Comparison of ENCODE assay signal across 18 mouse cellular contexts in genomic region chr2:125208894-125209596, GRCm38 (mm10). TPM values are rescaled to one million over a fixed set of nuclear protein-coding genes. Genes with fewer than 3 reads are reported as not detected.
DNase-seq lines count a peak whose midpoint lies in the region; ATAC-seq lines count a peak whose summit lies in the region.
"Had no signal": no experiment of that assay in that cellular context is flagged by ENCODE, and none has a peak within 500 bp of the region (broad histone marks: within the 10 kb centered on the region; RNA-seq: fewer than 3 reads in every experiment).

No protein-coding gene starts in this region.

- 0 out of 2 replicates have a peak, but pooled peaks cover 5% of the 10 kb centered on the region for H3K4me1 ChIP-seq in forebrain, embryonic 16.5 days (replicated peaks; ENCODE audit: control insufficient read depth, insufficient read depth, low read length)
- H3K4me1 ChIP-seq in neural tube, embryonic 15.5 days, result peaks cover 8% of the 10 kb centered on the region
- H3K4me1 ChIP-seq: liver, embryonic 12.5 days had no signal

- no peak overlapping the region for H3K4me3 ChIP-seq in forebrain, embryonic 16.5 days (replicated peaks; ENCODE audit: low read length)
- H3K4me3 ChIP-seq in neural tube, embryonic 15.5 days (replicated peaks), result no peak overlapping the region
- H3K4me3 ChIP-seq: heart, embryonic 10.5 days; liver, embryonic 12.5 days had no signal

- no peak overlapping the region for H3K27ac ChIP-seq in forebrain, embryonic 16.5 days (ENCODE audit: low read length)
- H3K27ac ChIP-seq in neural tube, embryonic 15.5 days (replicated peaks), result no peak overlapping the region
- H3K27ac ChIP-seq: heart, embryonic 10.5 days; liver, embryonic 12.5 days; macrophage had no signal

- H3K36me3 ChIP-seq in forebrain, embryonic 16.5 days (ENCODE audit: control insufficient read depth, insufficient read depth), result no peaks in the 10 kb centered on the region
- no peaks in the 10 kb centered on the region for H3K36me3 ChIP-seq in neural tube, embryonic 15.5 days
- H3K36me3 ChIP-seq: heart, embryonic 10.5 days; liver, embryonic 12.5 days had no signal

- 53% methylated on average over 14 of the region's 14 CpGs for WGBS in forebrain, embryonic 16.5 days
- WGBS in neural tube, embryonic 15.5 days, result 42% methylated on average over 14 of the region's 14 CpGs

- no peaks in the 10 kb centered on the region for H3K9me3 ChIP-seq in forebrain, embryonic 16.5 days (ENCODE audit: control insufficient read depth, low read length)
- H3K9me3 ChIP-seq in neural tube, embryonic 15.5 days (replicated peaks), result no peaks in the 10 kb centered on the region
- H3K9me3 ChIP-seq: heart, embryonic 10.5 days; liver, embryonic 12.5 days had no signal

- H3K4me2 ChIP-seq in forebrain, embryonic 16.5 days (ENCODE audit: low read length), result no peak overlapping the region
- no peak overlapping the region for H3K4me2 ChIP-seq in neural tube, embryonic 15.5 days
- H3K4me2 ChIP-seq: liver, embryonic 12.5 days had no signal

- peak; percentile 91 for ATAC-seq in forebrain, embryonic 16.5 days
- peak; percentile 73; the same call in 1 of the 2 replicates for ATAC-seq in neural tube, embryonic 15.5 days (ENCODE audit: low FRiP score)
- ATAC-seq: liver, embryonic 12.5 days had no signal

- DNase-seq in cerebellum, postnatal 14 days, result peak; percentile 20 to 34
- no peak for DNase-seq in cerebellum, adult 11-12 months
- DNase-seq in layer of hippocampus, adult 9-11 months, result peak; percentile 53
- DNase-seq in layer of hippocampus, postnatal 10 days (ENCODE audit: low spot score in 2 of 2), result no peak
- DNase-seq in cerebellum, adult 18-20 months, result no peak
- no peak for DNase-seq in lung, postnatal 14 days
- DNase-seq: adrenal gland, adult 8-10 months; B cell, adult 2 months; heart, postnatal 4 days; kidney, postnatal 25 days; thymus, adult 2 months had no signal

- H3K9ac ChIP-seq in forebrain, embryonic 16.5 days (replicated peaks; ENCODE audit: low read depth, low read length), result no peak overlapping the region
- H3K9ac ChIP-seq in neural tube, embryonic 15.5 days (replicated peaks), result no peak overlapping the region
- H3K9ac ChIP-seq: liver, embryonic 12.5 days had no signal

- H3K27me3 ChIP-seq in forebrain, embryonic 16.5 days (replicated peaks; ENCODE audit: control insufficient read depth, insufficient read depth, low read length), result no peaks in the 10 kb centered on the region; the same call in 1 of the 2 replicates
- H3K27me3 ChIP-seq in neural tube, embryonic 15.5 days (replicated peaks), result no peaks in the 10 kb centered on the region
- H3K27me3 ChIP-seq: liver, embryonic 12.5 days had no signal

RNA-seq across cellular contexts. Expression of gene Dut, which starts 37.9 kb away (rescaled TPM):
- 10 to 100 TPM; 41.0 to 46.6 TPM for total RNA-seq in layer of hippocampus, postnatal 10 days (2021)
- polyA plus RNA-seq in forebrain, embryonic 16.5 days (2015; fragmentation: Nextera tagmentation; extraction: Ambion mirVana), result 87.9 and 91.3 TPM in 2 replicates
- polyA plus RNA-seq in neural tube, embryonic 15.5 days (2015; fragmentation: Nextera tagmentation; extraction: Ambion mirVana), result 62.0 and 96.5 TPM in 2 replicates

RNA-seq across cellular contexts. Expression of gene Slc12a1, which starts 56.7 kb away (rescaled TPM):
- under 1 TPM in 1 of 2 experiments, not detected in 1; 0.09 TPM for total RNA-seq in layer of hippocampus, postnatal 10 days (2021)
- 0.04 TPM in 1 of 2 replicates, not detected in the other for polyA plus RNA-seq in forebrain, embryonic 16.5 days (2015; fragmentation: Nextera tagmentation; extraction: Ambion mirVana)
- 0.06 TPM in 2 replicates for polyA plus RNA-seq in neural tube, embryonic 15.5 days (2015; fragmentation: Nextera tagmentation; extraction: Ambion mirVana)
- total RNA-seq: adrenal gland, adult 8-10 months; heart, postnatal 4 days; MEL had no signal
- polyA plus RNA-seq: embryonic facial prominence, embryonic 14.5 days; heart, embryonic 10.5 days; liver, embryonic 12.5 days; macrophage had no signal

Comparison
In these comparisons a context has a peak if more than half of its experiments do, and no peak if none do; other contexts are left out.
1. DNase-seq: peak in cerebellum, postnatal 14 days (2 of 2) and layer of hippocampus, adult 9-11 months (single experiment); none in cerebellum, adult 11-12 months (single experiment), layer of hippocampus, postnatal 10 days (0 of 2), cerebellum, adult 18-20 months (0 of 2) and lung, postnatal 14 days (single experiment).